Mouse (Mus musculus): ENCODE data around the gene Meis2.

Gene Meis2

DNA sequence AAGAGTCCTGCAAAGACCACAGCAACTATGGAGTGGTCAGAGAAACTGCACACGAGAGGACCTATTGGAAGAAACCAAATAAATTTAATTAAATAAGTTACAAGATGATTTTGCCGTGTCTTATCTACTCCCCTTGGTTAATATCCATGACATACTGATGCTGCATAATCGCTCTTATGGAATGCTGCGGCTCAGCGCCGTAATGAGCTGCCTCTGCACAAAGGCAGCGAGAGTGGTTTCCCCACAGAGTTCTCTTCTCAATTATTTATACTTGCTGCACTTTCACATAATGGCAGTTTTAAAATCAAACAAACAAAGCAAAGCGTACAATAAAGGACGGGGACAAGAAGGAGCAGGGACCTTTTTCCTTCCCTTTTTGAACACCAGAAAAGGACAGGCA, 181.5 kb downstream of the Meis2 start:
- Histone ChIP-seq H3K27me3 (ENCODE audit: insufficient read depth, low read length) (peaks cover 9% of the 10 kb centered on the region), H3K4me3 (replicated peaks; ENCODE audit: low read length) (no peak overlapping the region), H3K36me3 (ENCODE audit: insufficient read depth, low read length) (no peaks in the 10 kb centered on the region), H3K4me1 (replicated peaks; ENCODE audit: low read depth, low read length) (peaks cover 7% of the 10 kb centered on the region), H3K9me3 (ENCODE audit: low read length) (no peaks in the 10 kb centered on the region)
- TF ChIP-seq POU5F1 (IDR thresholded peaks at IDR 0.05; ENCODE audit: borderline replicate concordance, low read length) = no peak
- no peak for TF ChIP-seq CTCF (conservative IDR thresholded peaks at IDR 0.05; ENCODE audit: low read length)
- no peak for TF ChIP-seq NANOG (IDR thresholded peaks at IDR 0.05; ENCODE audit: borderline replicate concordance, low read length)

DNA sequence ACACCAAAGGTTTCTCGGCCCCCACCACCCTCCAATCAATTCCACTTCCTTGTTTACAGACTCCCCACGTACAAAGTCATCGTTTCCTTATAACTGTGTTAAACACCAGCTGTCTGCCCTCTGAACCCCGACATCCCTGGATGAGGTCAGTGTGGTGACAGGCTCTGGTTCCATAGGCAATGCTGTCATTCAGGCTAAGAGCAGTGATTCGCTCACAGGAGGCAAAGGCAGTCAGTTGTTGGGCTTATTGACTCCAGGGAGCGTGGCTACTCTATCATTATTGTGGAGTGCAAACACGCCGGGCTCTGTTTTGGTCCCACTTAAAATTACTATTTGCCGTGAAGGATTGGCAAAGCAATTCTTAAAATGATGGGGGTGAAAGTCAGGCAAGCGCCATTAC, 182.1 kb downstream of the Meis2 start:
- no peaks in the 10 kb centered on the region for H3K36me3 ChIP-seq (ENCODE audit: insufficient read depth, low read length)
- TF ChIP-seq NANOG (IDR thresholded peaks at IDR 0.05; ENCODE audit: borderline replicate concordance, low read length) = no peak
- no peak for TF ChIP-seq POU5F1 (IDR thresholded peaks at IDR 0.05; ENCODE audit: borderline replicate concordance, low read length)
- TF ChIP-seq CTCF (conservative IDR thresholded peaks at IDR 0.05; ENCODE audit: low read length) = no peak
- H3K4me3 ChIP-seq (replicated peaks; ENCODE audit: low read length) = no peak overlapping the region

DNA sequence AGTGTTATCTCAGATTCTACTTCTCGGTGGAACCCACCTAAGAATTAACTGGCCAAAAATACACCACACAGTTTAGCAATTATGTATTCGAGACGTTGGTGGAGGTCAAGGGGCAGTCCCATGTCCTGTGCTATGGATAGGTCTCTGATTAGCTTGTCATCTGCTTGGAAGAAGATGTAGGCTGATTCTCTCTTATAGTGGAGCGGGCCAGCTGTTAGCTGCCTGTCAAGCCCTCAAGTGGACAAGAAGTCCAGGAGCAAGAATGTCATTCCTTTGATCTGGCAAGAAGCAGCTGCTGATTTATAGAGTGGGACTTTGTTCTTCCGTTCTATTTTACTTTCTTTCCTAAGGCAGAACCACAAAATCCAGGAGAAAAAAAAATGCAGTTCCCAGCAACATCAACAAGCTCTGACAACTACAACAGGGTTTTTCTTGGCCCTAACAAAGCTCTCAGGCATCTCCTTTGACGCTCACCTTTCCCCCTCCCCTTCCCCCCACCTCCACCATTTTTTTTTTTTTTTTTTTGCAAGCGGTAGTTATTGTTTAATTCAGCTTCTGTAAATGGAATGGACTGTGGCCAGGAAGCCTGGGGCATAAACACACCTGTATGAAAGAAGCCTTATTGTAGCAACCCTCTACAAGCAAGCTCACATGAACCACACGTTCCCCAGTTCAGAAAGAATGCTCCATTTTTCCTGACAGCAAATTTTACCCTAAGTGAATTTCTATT, 189.7 kb downstream of the Meis2 start:
- Histone ChIP-seq H3K27me3 (ENCODE audit: insufficient read depth, low read length) (peaks cover 44% of the 10 kb centered on the region), H3K36me3 (ENCODE audit: insufficient read depth, low read length) (no peaks in the 10 kb centered on the region), H3K4me3 (replicated peaks; ENCODE audit: low read length) (no peak overlapping the region), H3K4me1 (replicated peaks; ENCODE audit: low read depth, low read length) (peaks cover 20% of the 10 kb centered on the region), H3K9me3 (ENCODE audit: low read length) (no peaks in the 10 kb centered on the region)
- TF ChIP-seq POU5F1 (IDR thresholded peaks at IDR 0.05; ENCODE audit: borderline replicate concordance, low read length) (no peak), CTCF (conservative IDR thresholded peaks at IDR 0.05; ENCODE audit: low read length) (no peak), NANOG (IDR thresholded peaks at IDR 0.05; ENCODE audit: borderline replicate concordance, low read length) (no peak)

More for the DNA sequence above, 182.1 kb downstream of the Meis2 start:
- H3K9me3 ChIP-seq (ENCODE audit: low read length) = no peaks in the 10 kb centered on the region
- H3K4me1 ChIP-seq (replicated peaks; ENCODE audit: low read depth, low read length) = peaks cover 7% of the 10 kb centered on the region
- H3K27me3 ChIP-seq (ENCODE audit: insufficient read depth, low read length) = peaks cover 15% of the 10 kb centered on the region

DNA sequence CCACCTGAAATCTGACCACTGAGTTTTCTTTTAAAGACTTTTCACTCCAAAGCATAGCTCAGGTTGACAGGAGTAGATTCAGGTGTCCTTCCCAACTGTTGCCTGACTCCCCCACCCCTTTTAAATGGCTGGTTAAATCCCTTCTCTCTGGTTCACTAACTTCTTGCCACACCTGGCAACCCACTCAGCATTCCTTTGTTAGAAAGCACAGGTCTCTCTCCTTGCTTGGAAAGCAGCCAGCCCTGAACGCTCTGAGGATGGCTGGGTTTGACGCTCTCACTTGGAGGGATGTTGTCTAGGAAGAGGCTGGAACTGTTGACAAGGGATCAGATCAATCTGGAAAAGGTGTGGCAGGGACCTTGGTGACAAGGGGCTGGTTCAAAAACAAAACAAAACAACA, 192.8 kb downstream of the Meis2 start:
- Histone ChIP-seq H3K4me1 (replicated peaks; ENCODE audit: low read depth, low read length) (peaks cover 35% of the 10 kb centered on the region), H3K4me3 (replicated peaks; ENCODE audit: low read length) (no peak overlapping the region), H3K36me3 (ENCODE audit: insufficient read depth, low read length) (no peaks in the 10 kb centered on the region)

DNA sequence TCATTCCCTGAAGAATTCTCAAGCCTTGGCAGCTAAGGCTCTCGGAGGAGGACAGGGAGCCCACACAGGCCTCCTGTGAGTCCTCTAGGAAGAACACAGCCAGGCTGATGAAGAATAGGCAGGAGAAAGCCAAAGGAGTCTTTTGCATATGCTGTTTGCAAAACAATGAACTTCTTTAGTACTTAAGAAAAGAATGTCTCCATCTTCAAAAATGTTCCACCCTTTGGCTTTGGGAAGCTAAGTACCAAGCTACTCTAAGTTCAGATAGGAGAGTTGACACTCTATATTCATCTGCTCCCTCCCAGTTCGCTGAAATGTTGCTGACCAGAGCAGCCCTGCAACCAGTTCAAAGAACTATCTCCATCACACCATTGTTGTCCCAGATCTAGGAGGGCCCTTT, 195.7 kb downstream of the Meis2 start:
- H3K4me3 ChIP-seq (replicated peaks; ENCODE audit: low read length) = no peak overlapping the region
- H3K9me3 ChIP-seq (ENCODE audit: low read length) = no peaks in the 10 kb centered on the region
- TF ChIP-seq CTCF (conservative IDR thresholded peaks at IDR 0.05; ENCODE audit: low read length) = no peak
- TF ChIP-seq NANOG (IDR thresholded peaks at IDR 0.05; ENCODE audit: borderline replicate concordance, low read length) = no peak
- no peak for TF ChIP-seq POU5F1 (IDR thresholded peaks at IDR 0.05; ENCODE audit: borderline replicate concordance, low read length)
- no peaks in the 10 kb centered on the region for H3K36me3 ChIP-seq (ENCODE audit: insufficient read depth, low read length)
- peaks cover 32% of the 10 kb centered on the region for H3K4me1 ChIP-seq (replicated peaks; ENCODE audit: low read depth, low read length)
- peaks cover 44% of the 10 kb centered on the region for H3K27me3 ChIP-seq (ENCODE audit: insufficient read depth, low read length)

More for the DNA sequence above, 192.8 kb downstream of the Meis2 start:
- TF ChIP-seq NANOG (IDR thresholded peaks at IDR 0.05; ENCODE audit: borderline replicate concordance, low read length) (no peak), CTCF (conservative IDR thresholded peaks at IDR 0.05; ENCODE audit: low read length) (no peak), POU5F1 (IDR thresholded peaks at IDR 0.05; ENCODE audit: borderline replicate concordance, low read length) (no peak)
- Histone ChIP-seq H3K9me3 (ENCODE audit: low read length) (no peaks in the 10 kb centered on the region), H3K27me3 (ENCODE audit: insufficient read depth, low read length) (peaks cover 42% of the 10 kb centered on the region)

DNA sequence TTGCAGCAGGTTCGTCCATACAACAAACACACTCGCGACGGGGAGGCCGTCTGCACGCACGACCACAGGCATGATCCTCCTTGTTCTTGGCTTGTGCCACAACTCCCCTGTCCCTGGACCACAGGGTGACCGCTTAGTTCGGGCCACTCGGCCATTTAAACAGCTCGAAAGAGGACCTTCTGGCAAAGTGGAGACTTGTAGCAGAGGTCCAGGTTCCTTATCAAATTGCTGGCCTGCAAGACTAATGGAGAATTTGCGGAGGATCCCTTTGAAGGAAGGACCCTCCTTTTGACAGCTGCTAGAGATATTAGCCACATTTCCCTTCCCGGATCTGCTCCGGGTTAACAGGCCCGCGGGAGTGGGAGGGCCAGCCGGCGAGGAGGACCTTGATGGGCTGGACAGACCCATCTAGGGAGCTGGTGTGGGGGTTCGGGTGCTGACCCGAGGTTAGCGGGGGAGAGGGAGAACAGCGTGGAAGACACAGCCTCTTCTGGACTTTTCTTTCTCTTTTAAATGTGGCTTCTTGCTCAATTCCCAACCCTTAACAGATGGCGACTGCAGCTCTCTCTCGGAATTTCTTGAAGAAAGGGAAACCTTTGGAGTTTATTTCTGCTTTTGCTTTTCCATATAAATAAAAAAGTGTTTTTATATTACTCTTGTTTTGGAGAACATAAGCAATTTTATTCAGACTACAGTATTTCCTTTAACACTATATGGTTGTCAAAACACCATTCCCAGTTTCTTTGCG, 204.9 kb downstream of the Meis2 start:
- TF ChIP-seq NANOG (IDR thresholded peaks at IDR 0.05; ENCODE audit: borderline replicate concordance, low read length) = no peak
- no peak for TF ChIP-seq CTCF (conservative IDR thresholded peaks at IDR 0.05; ENCODE audit: low read length)
- no peak for TF ChIP-seq POU5F1 (IDR thresholded peaks at IDR 0.05; ENCODE audit: borderline replicate concordance, low read length)
- Histone ChIP-seq H3K27me3 (ENCODE audit: insufficient read depth, low read length) (peaks cover 71% of the 10 kb centered on the region), H3K4me1 (replicated peaks; ENCODE audit: low read depth, low read length) (peaks cover 45% of the 10 kb centered on the region), H3K9me3 (ENCODE audit: low read length) (no peaks in the 10 kb centered on the region), H3K4me3 (replicated peaks; ENCODE audit: low read length) (peak overlapping the region; percentile 52), H3K36me3 (ENCODE audit: insufficient read depth, low read length) (no peaks in the 10 kb centered on the region)

DNA sequence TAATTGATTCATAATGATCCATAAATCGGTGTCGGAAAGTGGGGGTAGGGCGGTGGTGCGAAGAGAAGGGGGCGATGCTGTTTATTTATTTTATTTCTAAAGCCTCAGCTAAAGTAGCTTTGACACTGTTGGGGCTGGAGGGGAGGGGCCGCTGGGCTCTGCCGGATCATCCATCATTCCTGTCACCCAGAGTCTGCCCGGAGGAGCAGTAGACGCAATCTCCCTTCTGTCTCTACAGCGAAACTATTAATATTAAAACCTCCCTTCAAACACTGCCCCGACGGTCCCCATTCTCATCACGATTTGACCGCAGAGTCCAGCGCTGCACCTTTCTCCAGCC, 205.5 kb downstream of the Meis2 start:
- H3K4me1 ChIP-seq (replicated peaks; ENCODE audit: low read depth, low read length) = peaks cover 47% of the 10 kb centered on the region
- TF ChIP-seq NANOG (IDR thresholded peaks at IDR 0.05; ENCODE audit: borderline replicate concordance, low read length) (no peak), POU5F1 (IDR thresholded peaks at IDR 0.05; ENCODE audit: borderline replicate concordance, low read length) (no peak), CTCF (conservative IDR thresholded peaks at IDR 0.05; ENCODE audit: low read length) (no peak)
- H3K36me3 ChIP-seq (ENCODE audit: insufficient read depth, low read length) = no peaks in the 10 kb centered on the region
- no peaks in the 10 kb centered on the region for H3K9me3 ChIP-seq (ENCODE audit: low read length)
- H3K27me3 ChIP-seq (ENCODE audit: insufficient read depth, low read length) = peaks cover 78% of the 10 kb centered on the region
- H3K4me3 ChIP-seq (replicated peaks; ENCODE audit: low read length) = peak overlapping the region; percentile 52

DNA sequence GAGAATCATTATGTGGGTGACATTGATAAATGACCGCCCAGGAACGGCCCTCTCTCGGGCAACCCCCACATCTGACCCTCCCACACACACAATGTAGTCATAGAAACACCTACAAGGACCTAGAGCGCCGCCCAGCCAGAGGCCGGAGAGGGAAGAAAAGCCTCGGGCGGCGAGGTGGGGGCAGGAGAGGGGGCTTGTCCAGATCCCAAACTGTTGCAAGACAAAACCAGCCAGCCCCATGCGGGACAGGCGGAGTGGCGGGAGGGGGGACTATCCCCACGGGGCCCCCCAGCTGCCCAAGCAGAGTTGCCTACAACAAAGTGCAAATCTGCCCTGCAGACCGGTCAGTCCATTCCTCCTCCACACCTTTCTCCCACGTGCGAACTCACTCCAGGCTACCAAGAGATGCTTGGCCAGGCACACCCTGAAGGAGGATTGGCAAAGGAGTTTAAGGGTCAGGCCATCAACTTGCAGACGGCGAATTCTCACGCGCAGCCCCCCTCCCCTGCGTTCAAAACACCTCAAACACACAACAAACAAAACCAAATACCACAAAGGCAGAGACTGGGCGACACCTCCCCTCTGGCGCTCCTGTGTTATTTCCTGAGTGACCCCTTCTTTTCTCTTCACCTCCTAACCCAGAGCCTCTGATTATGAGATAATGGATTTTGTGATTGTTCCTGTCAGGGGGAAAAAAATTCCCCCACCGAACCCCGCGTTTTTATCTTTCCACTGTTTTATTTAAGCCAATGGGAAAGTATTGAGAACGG, 206.1 kb downstream of the Meis2 start:
- Histone ChIP-seq H3K9me3 (ENCODE audit: low read length) (no peaks in the 10 kb centered on the region), H3K27me3 (ENCODE audit: insufficient read depth, low read length) (peaks cover 83% of the 10 kb centered on the region), H3K36me3 (ENCODE audit: insufficient read depth, low read length) (no peaks in the 10 kb centered on the region), H3K4me1 (replicated peaks; ENCODE audit: low read depth, low read length) (peaks cover 53% of the 10 kb centered on the region), H3K4me3 (replicated peaks; ENCODE audit: low read length) (peak overlapping the region; percentile 52)
- TF ChIP-seq POU5F1 (IDR thresholded peaks at IDR 0.05; ENCODE audit: borderline replicate concordance, low read length) = no peak
